Mouse (Mus musculus) megakaryocyte, adult 5-6 weeks (primary cell): ENCODE results near the gene Ggt1. TPM values are rescaled to one million over a fixed set of nuclear protein-coding genes. Genes with fewer than 3 reads are reported as not detected.
"Not testable (repeated sequence)": the region's sequence is repeated elsewhere in the genome, so short reads cannot be mapped to it uniquely, and the experiment has no call there.

Experiments
- ATAC-seq: 2 replicates; pipeline ENCODE4 v1.8.0; 2016; ENCODE audit warnings: mild to moderate bottlenecking, inconsistent platforms; ENCODE audit not compliant: poor library complexity, severe bottlenecking
- total RNA-seq, 2 experiments: library from RNA; stranded (forward) in 1 of 2; stranded (reverse) in 1 of 2; fragments of 153-499, 151-499 nt in 1 of 2; fragments of 221-1000, 200-1000 nt in 1 of 2; gene quantifications; 2 replicates each; pipeline versions ENCODE4 v1.2.3 to v1.2.4; 2015 to 2017

The Ggt1 gene
- total RNA-seq, 2 experiments from 2014 or later: 3.2 to 10.0 TPM

DNA sequence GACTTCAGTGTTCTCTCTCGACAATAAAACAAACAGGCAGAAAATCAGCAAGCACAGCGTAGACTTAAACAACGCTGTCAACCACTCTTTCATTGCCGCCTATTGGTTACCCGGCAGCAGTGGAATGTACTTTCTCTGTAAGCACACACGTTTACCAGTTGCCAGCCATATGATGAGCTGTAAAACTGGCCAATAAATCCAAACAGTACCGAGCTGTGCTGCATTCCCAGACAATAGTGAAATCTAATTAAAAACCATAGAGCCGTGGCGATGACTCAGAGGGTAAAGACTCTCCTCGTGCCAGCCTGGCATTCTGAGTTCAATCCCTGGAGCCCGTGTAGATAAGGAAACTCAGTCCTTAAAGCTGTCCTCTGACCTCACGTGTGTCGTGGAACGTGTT, 12.9 kb upstream of the Ggt1 start:
- ATAC-seq: no peak

- ATAC-seq: no peak
Measured at GRCm38 (mm10) chr10:75549886-75550285, 11.5 kb upstream of the Ggt1 start.

DNA sequence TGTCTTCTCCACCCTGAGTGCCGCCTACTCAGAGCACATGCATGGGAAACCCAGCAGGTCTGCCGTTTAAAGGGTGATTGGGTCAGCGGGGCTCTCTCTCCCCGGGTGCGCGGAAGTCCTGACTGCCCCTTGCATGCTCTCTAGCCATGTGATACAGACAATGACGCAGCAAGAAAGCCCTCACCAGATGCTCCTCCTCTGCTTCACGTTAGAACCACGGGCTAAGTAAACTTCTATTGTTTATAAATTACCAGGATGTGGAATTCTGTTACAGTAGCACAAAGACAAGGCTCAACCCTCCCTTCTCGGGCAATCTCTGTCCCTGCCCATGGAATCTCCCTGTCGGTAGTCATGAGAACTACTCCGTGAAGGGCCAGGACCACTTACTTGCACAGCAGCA, 10.2 kb upstream of the Ggt1 start:
- ATAC-seq: peak; percentile 90

DNA sequence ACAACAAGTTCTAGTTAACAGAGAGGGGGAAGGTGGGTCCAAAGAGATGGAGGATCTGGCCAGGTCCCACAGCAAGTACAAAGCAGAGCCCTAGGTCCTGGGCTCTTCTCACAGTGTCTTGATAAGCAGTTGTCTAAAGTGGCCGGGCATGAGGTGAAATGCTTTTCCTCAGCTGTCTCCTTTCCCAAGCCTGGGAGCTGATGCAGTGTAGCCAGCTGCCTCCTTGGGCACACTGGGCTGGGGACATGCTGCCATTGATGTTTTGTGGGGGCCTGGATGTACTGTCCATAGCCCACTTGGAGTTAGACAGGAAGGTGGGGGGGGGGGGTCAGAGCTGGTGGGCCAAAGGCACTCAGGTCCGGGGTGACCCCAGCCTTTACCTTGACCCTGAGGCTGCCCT, 9.3 kb upstream of the Ggt1 start:
- ATAC-seq: no peak

- no peak for ATAC-seq
Measured at GRCm38 (mm10) chr10:75552701-75553450, 8.5 kb upstream of the Ggt1 start.

DNA sequence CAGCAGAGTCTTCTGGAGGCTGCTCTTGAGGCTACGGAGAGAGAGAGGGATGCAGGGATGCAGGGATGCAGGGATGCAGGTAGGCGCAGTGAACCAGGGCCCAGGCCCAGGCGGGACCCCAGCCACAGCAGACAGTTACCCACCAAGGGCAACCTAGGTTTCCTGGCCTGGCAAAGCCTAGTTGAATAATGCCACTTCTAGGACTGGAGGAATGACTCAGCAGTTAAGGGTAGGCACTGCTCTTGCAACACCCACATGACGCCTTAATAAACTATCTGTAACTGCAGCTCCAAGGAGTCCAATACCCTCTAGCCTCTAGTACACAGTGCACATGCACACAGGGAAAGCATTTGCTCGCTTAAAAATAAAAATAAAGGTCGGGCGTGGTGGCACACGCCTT, 7.3 kb upstream of the Ggt1 start:
- peak; percentile 55 for ATAC-seq

GRCm38 (mm10) chr10:75555557-75555956, 5.8 kb upstream of the Ggt1 start:
- no peak for ATAC-seq

DNA sequence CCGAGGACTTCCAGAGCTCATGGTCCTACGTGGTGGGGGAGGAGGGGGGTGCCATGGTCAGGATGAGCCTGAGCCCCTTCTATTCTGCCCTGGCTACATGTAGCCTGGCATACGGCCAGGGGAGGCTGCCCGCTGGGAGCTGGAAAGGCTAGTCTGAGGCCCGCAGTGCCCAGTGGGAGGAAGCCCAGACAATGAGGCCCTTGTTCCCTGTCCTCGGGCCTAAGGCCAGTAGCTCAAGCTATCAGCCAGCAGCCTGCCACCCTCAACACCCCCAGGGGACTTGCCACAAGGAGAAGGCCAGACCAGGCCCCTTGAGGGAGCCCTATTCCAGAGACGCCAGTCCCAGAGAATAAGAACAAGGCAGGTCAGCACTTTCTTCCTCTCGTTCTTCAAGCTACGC, 5.4 kb upstream of the Ggt1 start:
- no peak for ATAC-seq

- ATAC-seq: no peak
Measured at GRCm38 (mm10) chr10:75558515-75558914, 2.9 kb upstream of the Ggt1 start.

GRCm38 (mm10) chr10:75559041-75559675, 2.2 kb upstream of the Ggt1 start:
- ATAC-seq: no peak

DNA sequence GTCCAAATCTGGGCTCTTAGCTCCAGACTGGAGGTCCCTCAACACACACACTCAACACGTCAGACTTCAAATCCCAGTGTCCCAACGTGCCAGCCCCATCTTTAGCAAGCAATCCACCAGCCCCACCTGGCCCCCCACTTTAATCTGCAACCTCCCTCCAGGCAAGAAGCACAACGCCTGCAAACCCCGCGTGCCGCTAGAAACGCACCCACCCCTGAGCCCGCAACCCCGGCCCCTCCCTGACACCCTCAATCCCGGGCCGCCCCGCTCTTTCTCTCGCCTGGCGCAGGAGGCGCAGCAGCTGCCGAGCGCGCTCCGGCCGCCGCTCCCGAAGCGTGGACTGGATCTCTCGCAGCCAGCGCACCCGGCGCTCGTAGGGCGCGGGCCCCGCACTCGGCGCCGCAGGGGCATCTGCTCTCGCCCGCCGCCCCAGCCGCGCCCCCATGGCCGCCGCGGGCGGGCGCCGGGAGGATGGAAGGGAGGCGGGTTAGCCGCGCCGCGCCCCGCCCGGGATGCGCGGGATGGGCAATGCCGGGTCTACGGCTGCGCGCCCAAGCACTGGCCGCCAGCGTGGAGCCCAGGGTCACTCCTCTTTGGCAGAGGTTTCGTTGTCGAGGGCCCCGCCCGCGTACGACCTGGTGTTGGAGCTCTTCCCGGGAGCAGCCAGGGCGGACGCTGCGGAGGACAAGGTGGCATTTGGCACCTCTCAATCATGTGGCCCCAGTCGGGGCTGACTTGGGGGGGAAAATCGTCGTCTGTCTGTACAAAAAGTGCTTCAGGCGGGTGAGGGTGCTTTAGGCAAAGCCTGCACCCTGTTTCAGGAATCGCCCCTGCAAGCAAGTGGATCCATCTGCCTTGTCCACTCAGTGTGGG, 1.5 kb upstream of the Ggt1 start, which contains the start of gene Lrrc75b:
Gene Lrrc75b (minus strand): TSS at position 655 of the 873 bp plus-strand sequence.
- ATAC-seq: peak; percentile 20

- no peak for ATAC-seq
Measured at GRCm38 (mm10) chr10:75560549-75560899, 880 bp upstream of the Ggt1 start.

- ATAC-seq: no peak
Measured at GRCm38 (mm10) chr10:75562596-75562995, 1.2 kb downstream of the Ggt1 start.

DNA sequence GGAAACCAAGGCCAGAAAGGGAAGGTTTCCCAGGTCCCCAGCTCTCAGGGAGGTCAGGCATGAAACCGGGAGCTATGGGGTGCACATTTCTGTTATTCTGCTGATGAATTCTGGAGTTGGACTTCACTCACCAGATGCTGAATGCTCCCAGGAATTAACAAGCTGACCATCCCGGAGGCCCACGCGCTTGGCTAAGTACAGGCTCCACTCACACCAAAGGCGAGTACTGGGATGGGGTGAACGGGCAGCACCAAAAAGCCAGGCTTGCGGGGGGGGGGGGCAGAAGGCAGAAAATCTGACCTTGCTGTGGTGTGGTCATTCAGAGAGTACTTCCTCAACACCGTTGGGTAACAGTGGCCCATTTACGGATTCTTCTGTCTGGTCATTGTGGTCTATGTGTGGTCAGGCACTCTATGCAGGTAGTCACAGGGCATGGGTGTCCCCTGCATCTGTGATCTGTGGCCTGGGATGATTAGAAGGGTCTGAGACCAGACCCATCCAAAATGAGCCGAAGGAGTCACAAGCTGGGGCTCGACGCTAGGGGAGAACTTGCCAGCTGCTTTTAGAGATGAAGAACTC, 3.4 kb downstream of the Ggt1 start:
- peak; percentile 81 for ATAC-seq

- ATAC-seq: peak; percentile 82
Measured at GRCm38 (mm10) chr10:75565436-75565835, 4.0 kb downstream of the Ggt1 start.

DNA sequence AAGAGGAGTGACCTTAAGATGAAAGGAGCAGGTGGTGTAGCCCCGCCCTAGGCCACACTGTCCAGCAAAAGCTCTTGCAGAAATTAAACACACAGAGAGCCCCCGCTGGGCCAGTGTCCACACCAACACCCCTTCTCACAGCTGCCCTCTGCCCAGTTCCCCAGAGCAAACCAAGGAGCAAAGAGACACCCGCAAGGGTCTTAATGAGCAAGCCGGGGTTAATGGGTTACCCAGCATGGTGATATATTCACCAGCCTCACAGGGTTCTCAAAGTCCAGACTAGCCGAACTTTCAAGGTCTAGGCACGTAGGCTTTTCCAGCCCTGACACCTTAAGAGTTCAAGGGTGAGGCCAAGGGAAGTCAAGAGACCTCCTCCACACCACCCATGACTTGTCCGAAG, 4.5 kb downstream of the Ggt1 start:
- no peak for ATAC-seq

GRCm38 (mm10) chr10:75566321-75566720, 4.9 kb downstream of the Ggt1 start:
- ATAC-seq: no peak

- not testable (repeated sequence) for ATAC-seq
Measured at GRCm38 (mm10) chr10:75566765-75567164, 5.4 kb downstream of the Ggt1 start.

- ATAC-seq: no peak
Measured at GRCm38 (mm10) chr10:75568029-75568428, 6.6 kb downstream of the Ggt1 start.

- no peak for ATAC-seq
Measured at GRCm38 (mm10) chr10:75568441-75568840, 7.0 kb downstream of the Ggt1 start.

- ATAC-seq: no peak
Measured at GRCm38 (mm10) chr10:75568851-75569250, 7.4 kb downstream of the Ggt1 start.
